Mouse (Mus musculus) thymus, postnatal 36 days (tissue): ENCODE results near the gene Mapk14.

Experiments
- DNase-seq, 2 experiments: peaks; one replicate each; pipeline ENCODE4 v3.0.0; 2022; ENCODE audit warnings: mixed read lengths in 2 of 2

Gene Mapk14

GRCm38 (mm10) chr17:28797031-28797430 is 105.9 kb downstream of the Mapk14 start:
- DNase-seq, result no peak
